In the genomic region with DNA sequence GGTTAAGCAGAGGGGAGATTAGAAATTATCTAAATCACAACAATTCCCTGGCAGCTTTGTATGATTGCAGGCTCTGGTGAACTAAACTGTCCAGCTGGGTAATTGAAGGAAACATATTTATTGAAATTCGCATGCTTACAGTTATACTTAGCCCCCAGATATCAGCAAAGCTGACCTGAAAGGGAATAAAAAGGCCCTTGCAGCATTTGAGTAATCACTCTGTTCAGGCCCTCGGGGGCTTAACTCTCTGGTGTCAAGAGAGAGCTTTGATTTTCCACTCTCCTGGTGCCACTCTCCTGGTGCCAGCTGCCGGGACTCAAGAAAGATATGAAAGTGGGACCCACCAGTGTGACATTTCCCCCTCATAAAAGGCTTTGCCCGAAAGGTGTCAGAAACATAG, we compare ENCODE assay signal across 18 mouse cellular contexts.
DNase-seq lines count a peak whose midpoint lies in the region; ATAC-seq lines count a peak whose summit lies in the region.
"Had no signal": no experiment of that assay in that cellular context is flagged by ENCODE, and none has a peak within 500 bp of the region (broad histone marks: within the 10 kb centered on the region; RNA-seq: fewer than 3 reads in every experiment).

No protein-coding gene starts in this region.

- peak overlapping the region; percentile 47; the same call in 1 of the 2 replicates for H3K27ac ChIP-seq in heart, embryonic 10.5 days
- H3K27ac ChIP-seq in heart, embryonic 15.5 days = peak overlapping the region; percentile 54; the same call in 1 of the 2 replicates
- H3K27ac ChIP-seq in midbrain, embryonic 14.5 days (replicated peaks; ENCODE audit: low read depth, low read length) = no peak overlapping the region
- H3K27ac ChIP-seq in midbrain, embryonic 11.5 days (ENCODE audit: low read depth, low read length) = no peak overlapping the region
- H3K27ac ChIP-seq in midbrain, embryonic 15.5 days = no peak overlapping the region
- H3K27ac ChIP-seq: embryonic facial prominence, embryonic 10.5 days; forebrain, embryonic 13.5 days; hindbrain, embryonic 15.5 days had no signal

- 29% methylated on average over 4 of the region's 4 CpGs for WGBS in heart, embryonic 10.5 days
- WGBS in heart, embryonic 15.5 days = 22% methylated on average over 4 of the region's 4 CpGs
- WGBS in midbrain, embryonic 14.5 days = 37% methylated on average over 4 of the region's 4 CpGs
- WGBS in midbrain, embryonic 11.5 days = 69% methylated on average over 4 of the region's 4 CpGs
- WGBS in midbrain, embryonic 15.5 days = 32% methylated on average over 4 of the region's 4 CpGs

- intact Hi-C loops in heart, postnatal 25 days (cut with DNase I) = no loop called here

- H3K36me3 ChIP-seq in heart, embryonic 10.5 days = no peaks in the 10 kb centered on the region
- H3K36me3 ChIP-seq in heart, embryonic 15.5 days = no peaks in the 10 kb centered on the region
- H3K36me3 ChIP-seq in midbrain, embryonic 14.5 days (ENCODE audit: control insufficient read depth, insufficient read depth, low read length) = no peaks in the 10 kb centered on the region
- H3K36me3 ChIP-seq in midbrain, embryonic 11.5 days (ENCODE audit: control insufficient read depth, insufficient read depth, low read length) = no peaks in the 10 kb centered on the region
- H3K36me3 ChIP-seq in midbrain, embryonic 15.5 days (replicated peaks) = no peaks in the 10 kb centered on the region
- H3K36me3 ChIP-seq: embryonic facial prominence, embryonic 10.5 days; hindbrain, embryonic 15.5 days had no signal

- H3K9ac ChIP-seq in heart, embryonic 15.5 days = no peak overlapping the region
- no peak overlapping the region for H3K9ac ChIP-seq in midbrain, embryonic 14.5 days (replicated peaks; ENCODE audit: low read length)
- no peak overlapping the region for H3K9ac ChIP-seq in midbrain, embryonic 11.5 days (ENCODE audit: low read length)
- H3K9ac ChIP-seq in midbrain, embryonic 15.5 days = no peak overlapping the region
- H3K9ac ChIP-seq: forebrain, embryonic 13.5 days; forebrain, postnatal 0 days; hindbrain, embryonic 15.5 days had no signal

- no peak for DNase-seq in heart, embryonic 10.5 days (ENCODE audit: low spot score)
- no peak for DNase-seq in heart, postnatal 25 days (ENCODE audit: low spot score)
- no peak for DNase-seq in heart, postnatal 4 days
- peak; percentile 67 for DNase-seq in midbrain, embryonic 14.5 days
- no peak for DNase-seq in midbrain, embryonic 11.5 days (ENCODE audit: low spot score, missing footprints)
- DNase-seq in lung, adult 18-20 months = no peak
- DNase-seq: adrenal gland, postnatal 10 days; cerebellum, adult 11-12 months; cerebellum, adult 9-10 months; cerebellum, postnatal 25 days; forebrain, postnatal 0 days; gastrocnemius, postnatal 14 days; heart, postnatal 14 days had no signal

- no peaks in the 10 kb centered on the region for H3K9me3 ChIP-seq in heart, embryonic 10.5 days
- no peaks in the 10 kb centered on the region for H3K9me3 ChIP-seq in heart, embryonic 15.5 days (replicated peaks)
- no peaks in the 10 kb centered on the region for H3K9me3 ChIP-seq in midbrain, embryonic 14.5 days (ENCODE audit: control insufficient read depth, low read length)
- H3K9me3 ChIP-seq in midbrain, embryonic 11.5 days (ENCODE audit: control insufficient read depth, low read length) = no peaks in the 10 kb centered on the region
- no peaks in the 10 kb centered on the region for H3K9me3 ChIP-seq in midbrain, embryonic 15.5 days
- H3K9me3 ChIP-seq: embryonic facial prominence, embryonic 10.5 days; forebrain, embryonic 13.5 days; hindbrain, embryonic 15.5 days had no signal

- no peaks in the 10 kb centered on the region for H3K27me3 ChIP-seq in heart, embryonic 10.5 days (ENCODE audit: insufficient read depth, poor library complexity, severe bottlenecking)
- no peaks in the 10 kb centered on the region for H3K27me3 ChIP-seq in heart, embryonic 15.5 days
- H3K27me3 ChIP-seq in midbrain, embryonic 14.5 days (ENCODE audit: control insufficient read depth, insufficient read depth, low read length) = no peaks in the 10 kb centered on the region
- no peaks in the 10 kb centered on the region for H3K27me3 ChIP-seq in midbrain, embryonic 11.5 days (ENCODE audit: control insufficient read depth, insufficient read depth, low read length)
- H3K27me3 ChIP-seq in midbrain, embryonic 15.5 days (replicated peaks) = no peaks in the 10 kb centered on the region
- H3K27me3 ChIP-seq: forebrain, embryonic 13.5 days; hindbrain, embryonic 15.5 days had no signal

- H3K4me1 ChIP-seq in heart, embryonic 10.5 days = peaks cover 16% of the 10 kb centered on the region
- H3K4me1 ChIP-seq in heart, embryonic 15.5 days (replicated peaks) = peaks cover 12% of the 10 kb centered on the region
- no peaks in the 10 kb centered on the region; the same call in 1 of the 2 replicates for H3K4me1 ChIP-seq in midbrain, embryonic 14.5 days (ENCODE audit: control insufficient read depth, insufficient read depth, low read length)
- H3K4me1 ChIP-seq in midbrain, embryonic 11.5 days (ENCODE audit: control insufficient read depth, insufficient read depth, low read length) = no peaks in the 10 kb centered on the region
- H3K4me1 ChIP-seq in midbrain, embryonic 15.5 days = peaks cover 7% of the 10 kb centered on the region
- H3K4me1 ChIP-seq: embryonic facial prominence, embryonic 10.5 days; forebrain, embryonic 13.5 days had no signal

- H3K4me3 ChIP-seq in heart, embryonic 10.5 days = no peak overlapping the region
- H3K4me3 ChIP-seq in heart, embryonic 15.5 days = no peak overlapping the region
- H3K4me3 ChIP-seq in midbrain, embryonic 14.5 days (replicated peaks; ENCODE audit: low read depth, low read length) = no peak overlapping the region
- no peak overlapping the region for H3K4me3 ChIP-seq in midbrain, embryonic 11.5 days (ENCODE audit: low read depth, low read length)
- H3K4me3 ChIP-seq in midbrain, embryonic 15.5 days = no peak overlapping the region
- H3K4me3 ChIP-seq: embryonic facial prominence, embryonic 10.5 days; forebrain, embryonic 13.5 days; hindbrain, embryonic 15.5 days had no signal

- H3K4me2 ChIP-seq in heart, embryonic 15.5 days = no peak overlapping the region
- H3K4me2 ChIP-seq in midbrain, embryonic 14.5 days (ENCODE audit: low read length) = no peak overlapping the region
- no peak overlapping the region for H3K4me2 ChIP-seq in midbrain, embryonic 11.5 days
- H3K4me2 ChIP-seq in midbrain, embryonic 15.5 days = no peak overlapping the region
- H3K4me2 ChIP-seq: forebrain, embryonic 13.5 days; hindbrain, embryonic 15.5 days had no signal

- ATAC-seq in heart, embryonic 15.5 days (replicated peaks; ENCODE audit: insufficient number of reproducible peaks, insufficient read depth, low FRiP score, low read depth) = 0 out of 2 replicates have a peak, but pooled peaks have one; percentile 27
- ATAC-seq in midbrain, embryonic 14.5 days (ENCODE audit: low FRiP score, low TSS enrichment) = no peak; the same call in 1 of the 2 replicates
- ATAC-seq in midbrain, embryonic 11.5 days (ENCODE audit: low FRiP score) = no peak
- peak; percentile 48; the same call in 1 of the 2 replicates for ATAC-seq in midbrain, embryonic 15.5 days (replicated peaks)
- ATAC-seq: forebrain, embryonic 13.5 days; forebrain, postnatal 0 days had no signal

Comparison
In these comparisons a context has a peak if more than half of its experiments do, and no peak if none do; other contexts are left out.
1. ATAC-seq: peak in heart, embryonic 15.5 days (single experiment) and midbrain, embryonic 15.5 days (single experiment); none in midbrain, embryonic 14.5 days (single experiment) and midbrain, embryonic 11.5 days (single experiment).
2. H3K27ac ChIP-seq: peak in heart, embryonic 10.5 days (single experiment) and heart, embryonic 15.5 days (single experiment); none in midbrain, embryonic 14.5 days (single experiment), midbrain, embryonic 11.5 days (single experiment) and midbrain, embryonic 15.5 days (single experiment).